Mouse (Mus musculus) erythroblast, embryonic 14.5 days (primary cell): ENCODE data around the gene Cstf2. TPM values are rescaled to one million over a fixed set of nuclear protein-coding genes. Genes with fewer than 3 reads are reported as not detected.
A peak's percentile ranks its signal among the peaks of the same experiment; 100 is the strongest.

Experiments used
- H3K27me3 ChIP-seq: 2 replicates; pipeline ENCODE4 v1.6.1; 2012; ENCODE audit warnings: inconsistent platforms; ENCODE audit not compliant: control insufficient read depth
- H3K36me3 ChIP-seq: 2 replicates; pipeline ENCODE4 v1.6.1; 2012; ENCODE audit warnings: mild to moderate bottlenecking, inconsistent platforms; ENCODE audit not compliant: control insufficient read depth
- H3K4me1 ChIP-seq: 2 replicates; pipeline ENCODE4 v1.6.1; 2012; ENCODE audit warnings: inconsistent platforms; ENCODE audit not compliant: control insufficient read depth
- H3K4me3 ChIP-seq: replicated peaks from 2 replicates; pipeline ENCODE3; 2012; ENCODE audit warnings: moderate library complexity, mild to moderate bottlenecking, inconsistent platforms
- H3K9me3 ChIP-seq: 2 replicates; pipeline ENCODE4 v1.6.1; 2012; ENCODE audit warnings: low read length, inconsistent platforms, mixed read lengths; ENCODE audit not compliant: control insufficient read depth
- GATA1 ChIP-seq: IDR thresholded peaks from 2 replicates; pipeline ENCODE4 v1.6.1; 2012; ENCODE audit warnings: low read length, inconsistent platforms, mixed read lengths
- TAL1 ChIP-seq: IDR thresholded peaks from 3 replicates; pipeline ENCODE4 v1.6.1; 2012; ENCODE audit warnings: low read length, inconsistent platforms, mixed read lengths
- polyA plus RNA-seq: library from polyadenylated mRNA; stranded (reverse); fragments of >175 nt; gene quantifications from 2 replicates; pipeline ENCODE4 v1.2.3, GENCODE M21; 2012

Gene Cstf2
- 1.1 and 1.3 TPM in 2 replicates for polyA plus RNA-seq

- Histone ChIP-seq H3K4me1 (peaks cover 3% of the 10 kb centered on the region; the same call in 1 of the 2 replicates), H3K4me3 (peak within 1 kb of the TSS; percentile 83), H3K36me3 (peaks cover 32% of the 10 kb centered on the region), H3K9me3 (peaks cover 6% of the 10 kb centered on the region), H3K27me3 (no peaks in the 10 kb centered on the region; the same call in 1 of the 2 replicates)
- TF ChIP-seq GATA1 = no peak
These were observed at the start of gene Cstf2 for GRCm38 (mm10) chrX:134058987-134059712. TSS of gene Cstf2 (plus strand) at chrX:134059187.

DNA sequence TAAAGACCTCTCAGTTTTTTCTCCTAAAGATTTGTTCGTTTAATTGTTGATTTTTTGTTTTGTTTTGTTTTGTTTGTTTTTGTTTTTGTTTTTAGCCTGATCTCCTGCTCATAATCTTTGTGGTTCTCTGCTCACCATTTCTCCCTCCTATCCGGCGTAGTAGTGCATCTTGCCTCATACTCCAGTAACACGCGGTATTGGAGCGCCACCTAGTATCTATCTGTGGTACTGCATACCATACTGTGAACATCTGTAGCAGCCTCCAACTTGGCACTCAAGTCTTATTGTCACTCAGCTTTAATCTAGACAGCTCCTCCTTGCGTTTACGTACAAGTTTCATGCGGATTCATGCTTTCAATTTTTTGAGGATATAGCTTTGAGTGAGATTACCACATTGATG is 40.0 kb upstream of the Cstf2 start:
- Histone ChIP-seq H3K4me3 (no peak overlapping the region), H3K4me1 (no peaks in the 10 kb centered on the region), H3K9me3 (no peaks in the 10 kb centered on the region), H3K27me3 (no peaks in the 10 kb centered on the region), H3K36me3 (no peaks in the 10 kb centered on the region)
- TF ChIP-seq GATA1 (no peak), TAL1 (no peak)

DNA sequence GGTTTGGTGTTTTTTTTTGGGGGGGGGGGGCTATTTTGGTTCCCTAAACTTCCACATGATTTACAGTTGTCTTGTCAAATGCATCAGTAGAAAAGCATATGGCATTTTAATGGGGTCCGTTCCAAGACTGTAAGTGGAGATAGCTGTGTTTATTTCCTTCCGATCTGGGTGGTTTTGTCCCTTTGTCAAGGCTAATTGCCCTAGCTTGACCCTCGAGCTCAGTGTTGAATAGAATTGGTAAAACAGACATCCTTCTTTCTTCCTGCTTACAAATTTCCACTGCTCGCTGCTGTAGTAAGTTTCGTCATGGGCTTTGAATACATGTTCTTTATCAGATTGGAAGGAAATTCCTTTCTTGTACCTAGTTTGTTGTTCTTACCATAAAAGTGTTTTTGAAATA is 38.3 kb upstream of the Cstf2 start:
- H3K9me3 ChIP-seq = no peaks in the 10 kb centered on the region
- TF ChIP-seq TAL1 (no peak), GATA1 (no peak)
- no peak overlapping the region for H3K4me3 ChIP-seq
- no peaks in the 10 kb centered on the region for H3K36me3 ChIP-seq
- no peaks in the 10 kb centered on the region for H3K27me3 ChIP-seq
- H3K4me1 ChIP-seq = no peaks in the 10 kb centered on the region

GRCm38 (mm10) chrX:134048994-134049393 is 10.0 kb upstream of the Cstf2 start:
- Histone ChIP-seq H3K27me3 (no peaks in the 10 kb centered on the region), H3K4me3 (no peak overlapping the region), H3K4me1 (no peaks in the 10 kb centered on the region), H3K9me3 (no peaks in the 10 kb centered on the region), H3K36me3 (no peaks in the 10 kb centered on the region)
- TF ChIP-seq GATA1 = no peak
- TF ChIP-seq TAL1 = no peak

DNA sequence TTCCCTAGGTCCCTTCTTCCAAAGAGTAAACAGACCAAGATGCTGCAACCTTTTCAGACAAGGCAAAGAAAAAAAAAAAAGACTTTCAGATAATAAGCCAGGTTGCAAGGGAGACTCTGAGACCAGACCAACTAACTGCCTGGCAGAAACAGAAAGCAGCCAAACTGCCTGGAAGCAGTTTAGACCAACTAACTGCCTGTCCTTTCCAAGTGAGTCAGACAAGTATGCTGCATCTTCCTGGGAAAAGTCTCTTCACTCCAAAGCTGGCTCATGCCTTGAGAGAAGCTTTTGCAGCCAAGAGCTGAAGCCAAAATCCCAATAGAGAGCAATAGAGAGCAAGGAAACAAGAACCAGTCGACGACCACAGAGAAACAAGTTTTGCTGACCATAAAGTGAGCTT is 2.1 kb upstream of the Cstf2 start:
- Histone ChIP-seq H3K9me3 (peaks cover 6% of the 10 kb centered on the region), H3K27me3 (no peaks in the 10 kb centered on the region; the same call in 1 of the 2 replicates), H3K4me1 (peaks cover 3% of the 10 kb centered on the region; the same call in 1 of the 2 replicates), H3K36me3 (peaks cover 12% of the 10 kb centered on the region), H3K4me3 (no peak overlapping the region)
- TF ChIP-seq GATA1 (no peak), TAL1 (no peak)

DNA sequence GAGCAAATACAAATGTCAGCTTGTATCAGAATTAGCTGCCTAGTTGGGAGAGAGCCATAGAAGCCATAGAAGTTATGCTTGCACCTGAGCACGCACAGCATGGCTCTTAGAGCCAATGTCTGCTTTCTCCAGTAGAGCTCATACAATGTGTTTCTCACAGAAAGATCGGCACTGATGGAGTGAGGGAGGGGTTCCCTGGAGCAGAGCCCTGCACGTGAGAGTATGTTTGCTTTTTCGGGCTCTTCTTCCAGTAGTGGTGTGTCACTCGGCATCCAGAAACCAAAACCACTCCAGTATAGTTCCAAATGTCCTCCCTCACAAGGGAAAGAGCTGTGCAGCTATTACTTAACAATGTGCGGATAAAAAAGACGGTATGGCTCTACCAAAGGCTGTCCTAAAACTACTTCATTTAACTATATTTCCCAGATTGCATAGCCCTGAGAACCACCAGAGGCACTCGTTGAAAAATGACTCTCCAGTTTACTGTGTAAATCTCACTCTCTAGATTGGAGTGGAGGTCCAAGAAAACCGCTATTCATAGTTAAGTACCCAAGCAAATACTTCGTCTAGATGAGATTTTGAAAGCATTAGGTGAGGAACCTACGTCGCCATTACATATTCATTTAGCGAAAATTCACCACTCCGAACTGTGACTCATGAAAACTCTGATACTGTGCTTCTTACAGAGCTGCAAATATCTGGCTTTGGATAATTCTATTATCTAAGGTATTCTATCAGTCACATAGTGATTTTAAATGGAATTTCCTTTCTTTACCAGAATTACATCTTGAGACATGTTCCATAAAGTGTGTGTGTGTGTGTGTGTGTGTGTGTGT is 729 bp upstream of the Cstf2 start:
- Histone ChIP-seq H3K36me3 (peaks cover 25% of the 10 kb centered on the region), H3K9me3 (peaks cover 6% of the 10 kb centered on the region), H3K27me3 (no peaks in the 10 kb centered on the region; the same call in 1 of the 2 replicates), H3K4me1 (peaks cover 3% of the 10 kb centered on the region; the same call in 1 of the 2 replicates), H3K4me3 (peak overlapping the region; percentile 83)
- TF ChIP-seq GATA1 (no peak), TAL1 (no peak)

GRCm38 (mm10) chrX:134059764-134060163 is 777 bp downstream of the Cstf2 start:
- peak overlapping the region; percentile 83 for H3K4me3 ChIP-seq
- H3K36me3 ChIP-seq = peaks cover 38% of the 10 kb centered on the region
- H3K4me1 ChIP-seq = peaks cover 3% of the 10 kb centered on the region; the same call in 1 of the 2 replicates
- no peak for TF ChIP-seq GATA1
- TF ChIP-seq TAL1 = no peak
- H3K9me3 ChIP-seq = peaks cover 6% of the 10 kb centered on the region
- no peaks in the 10 kb centered on the region; the same call in 1 of the 2 replicates for H3K27me3 ChIP-seq

- no peak overlapping the region for H3K4me3 ChIP-seq
These were observed 26.5 kb downstream of the Cstf2 start for GRCm38 (mm10) chrX:134085453-134085852.

DNA sequence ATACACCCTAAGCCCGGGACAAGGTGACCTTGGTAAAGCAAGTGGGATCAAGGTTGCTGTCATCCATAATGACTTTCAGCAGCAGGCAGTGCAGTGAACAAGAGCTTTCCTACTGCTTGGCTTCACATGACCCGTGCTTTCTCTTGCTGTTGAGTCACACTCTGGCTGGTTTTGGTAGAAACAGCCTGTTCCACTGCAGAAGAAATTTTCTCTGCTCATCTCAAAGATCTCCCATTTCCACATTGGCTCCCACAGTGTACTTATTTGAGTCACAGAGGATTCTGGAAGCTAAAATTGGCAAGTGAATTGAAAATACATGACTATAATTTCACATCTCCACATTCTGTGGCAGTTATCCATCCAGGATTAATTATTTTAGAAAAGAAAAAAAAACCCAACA is 43.7 kb downstream of the Cstf2 start:
- TF ChIP-seq GATA1 (no peak), TAL1 (no peak)
- no peaks in the 10 kb centered on the region for H3K27me3 ChIP-seq
- no peak overlapping the region for H3K4me3 ChIP-seq
- H3K9me3 ChIP-seq = no peaks in the 10 kb centered on the region
- no peaks in the 10 kb centered on the region; the same call in 1 of the 2 replicates for H3K4me1 ChIP-seq
- H3K36me3 ChIP-seq = no peaks in the 10 kb centered on the region

More at GRCm38 (mm10) chrX:134085453-134085852, 26.5 kb downstream of the Cstf2 start:
- H3K36me3 ChIP-seq = peaks cover 42% of the 10 kb centered on the region
- no peaks in the 10 kb centered on the region for H3K9me3 ChIP-seq
- no peaks in the 10 kb centered on the region for H3K27me3 ChIP-seq
- H3K4me1 ChIP-seq = no peaks in the 10 kb centered on the region
- TF ChIP-seq GATA1 (no peak), TAL1 (no peak)
